Mouse (Mus musculus) kidney, adult 2 months (tissue): Measurements from ENCODE around the gene Rnf24. TPM values are rescaled to one million over a fixed set of nuclear protein-coding genes. Genes with fewer than 3 reads are reported as not detected.

ENCODE experiments used
- DNase-seq: peaks from one replicate; pipeline ENCODE4 v3.0.0; 2021
- H3K27ac ChIP-seq: fragments of 200-500 bp; 2 replicates; pipeline ENCODE4 v1.5.1; 2012; ENCODE audit warnings: low read depth, low read length, control low read depth, inconsistent platforms; ENCODE audit not compliant: insufficient read depth
- H3K27me3 ChIP-seq: fragments of 200-500 bp; replicated peaks from 2 replicates; pipeline ENCODE4 v1.6.1; 2012; ENCODE audit warnings: mild to moderate bottlenecking, moderate library complexity, low read length, inconsistent platforms; ENCODE audit not compliant: control insufficient read depth, insufficient read depth
- H3K36me3 ChIP-seq: fragments of 200-500 bp; 2 replicates; pipeline ENCODE4 v1.6.1; 2012; ENCODE audit warnings: mild to moderate bottlenecking, moderate library complexity, low read length, inconsistent platforms; ENCODE audit not compliant: control insufficient read depth, insufficient read depth
- H3K4me1 ChIP-seq: fragments of 200-500 bp; 2 replicates; pipeline ENCODE4 v1.6.1; 2011; ENCODE audit warnings: low read length; ENCODE audit not compliant: control insufficient read depth, insufficient read depth
- H3K4me3 ChIP-seq: fragments of 200-500 bp; 2 replicates; pipeline ENCODE4 v1.5.1; 2011; ENCODE audit warnings: mild to moderate bottlenecking, low read depth, low read length, control low read depth; ENCODE audit not compliant: insufficient read depth
- CTCF ChIP-seq: fragments of 200-500 bp; conservative IDR thresholded peaks from 2 replicates; pipeline ENCODE4 v1.5.1; 2011; ENCODE audit warnings: low read depth, mild to moderate bottlenecking, control low read depth, low read length, moderate library complexity, mixed read lengths; ENCODE audit not compliant: insufficient read depth, insufficient read length
- POLR2A ChIP-seq: fragments of 200-500 bp; IDR thresholded peaks from one replicate; pipeline ENCODE4 v1.6.1; 2011; ENCODE audit warnings: low read depth, low read length, control low read depth
- WGBS: fragments of 180-500 bp; shearing (Covaris S2); methylation state at CpG from one replicate; pipeline ENCODE4 v1.1.7; 2018; 5-methylcytosine and 5-hydroxymethylcytosine counted together
- polyA plus RNA-seq: library from polyadenylated mRNA; depleted of rRNA; stranded (reverse); fragments of >200 nt; gene quantifications from 2 replicates; pipeline ENCODE4 v1.2.3, GENCODE M21; 2012; rRNA removed

Rnf24 gene
- polyA plus RNA-seq, 1 experiment, result 18.2 TPM

GRCm38 (mm10) chr2:131254329-131254713 lies 98.4 kb downstream of the Rnf24 start:
- DNase-seq, result peak; percentile 66

GRCm38 (mm10) chr2:131253681-131254328 lies 98.9 kb downstream of the Rnf24 start:
- DNase-seq, result peak; percentile 88
- 6% methylated on average over 7 of the region's 7 CpGs for WGBS
- H3K4me3 ChIP-seq, result no peak overlapping the region
- no peaks in the 10 kb centered on the region for H3K36me3 ChIP-seq
- H3K27ac ChIP-seq, result peak overlapping the region; percentile 75; the same call in 1 of the 2 replicates
- TF ChIP-seq CTCF, result peak; percentile 93
- TF ChIP-seq POLR2A, result no peak
- no peaks in the 10 kb centered on the region for H3K27me3 ChIP-seq
- peaks cover 7% of the 10 kb centered on the region; the same call in 1 of the 2 replicates for H3K4me1 ChIP-seq

More at GRCm38 (mm10) chr2:131254329-131254713, 98.4 kb downstream of the Rnf24 start:
- 31% methylated on average over 2 of the region's 2 CpGs for WGBS
- no peak for TF ChIP-seq POLR2A
- no peak for TF ChIP-seq CTCF
- Histone ChIP-seq H3K36me3 (no peaks in the 10 kb centered on the region), H3K4me1 (peaks cover 7% of the 10 kb centered on the region; the same call in 1 of the 2 replicates), H3K27ac (peak overlapping the region; percentile 75; the same call in 1 of the 2 replicates), H3K27me3 (no peaks in the 10 kb centered on the region), H3K4me3 (no peak overlapping the region)

Other genes with a start within 250 kb of the Rnf24 start
- gene Hspa12b, start 225.6 kb downstream of the Rnf24 start, polyA plus RNA-seq, result 7.8 and 8.4 TPM in 2 replicates
- not detected in 2 replicates for gene Gm11037, start 219.4 kb downstream of the Rnf24 start, polyA plus RNA-seq
- 107 and 112 TPM in 2 replicates for gene 1700037H04Rik, start 192.8 kb downstream of the Rnf24 start, polyA plus RNA-seq
- 95.3 and 105 TPM in 2 replicates for gene Cenpb, start 172.8 kb downstream of the Rnf24 start, polyA plus RNA-seq
- 12.9 TPM in 2 replicates for gene Cdc25b, start 165.9 kb downstream of the Rnf24 start, polyA plus RNA-seq
- gene Spef1, start 165.6 kb downstream of the Rnf24 start, polyA plus RNA-seq, result 4.6 and 5.2 TPM in 2 replicates
- gene Ap5s1, start 145.8 kb downstream of the Rnf24 start, polyA plus RNA-seq, result 48.5 and 51.6 TPM in 2 replicates
- gene Mavs, start 118.8 kb downstream of the Rnf24 start, polyA plus RNA-seq, result 119 and 142 TPM in 2 replicates
- gene Pank2, start 90.4 kb downstream of the Rnf24 start, polyA plus RNA-seq, result 13.0 and 13.8 TPM in 2 replicates
- gene Smox, start 138.6 kb upstream of the Rnf24 start, polyA plus RNA-seq, result 12.5 and 14.9 TPM in 2 replicates
- 2.7 and 3.4 TPM in 2 replicates for gene Adra1d, start 209.4 kb upstream of the Rnf24 start, polyA plus RNA-seq